In genomic region chr17:72043001-72043666, GRCm38 (mm10) we compare ENCODE assay signal across 8 mouse cellular contexts.
DNase-seq lines count a peak whose midpoint lies in the region; ATAC-seq and TF ChIP-seq lines count a peak whose summit lies in the region.

No protein-coding gene starts in this region.

- ATAC-seq in cerebellum, adult (ENCODE audit: insufficient number of reproducible peaks, low FRiP score, low TSS enrichment), result peak; percentile 84
- ATAC-seq in intestine, embryonic 16.5 days, result no peak

- no peak overlapping the region for H3K4me3 ChIP-seq in kidney, adult 2 months (ENCODE audit: insufficient read depth, low read depth, low read length)
- no peak overlapping the region for H3K4me3 ChIP-seq in intestine, embryonic 16.5 days (ENCODE audit: low read length)

- H3K27ac ChIP-seq in kidney, adult 2 months (ENCODE audit: insufficient read depth, low read depth, low read length), result no peak overlapping the region
- no peak overlapping the region for H3K27ac ChIP-seq in intestine, embryonic 16.5 days (ENCODE audit: low read length)

- H3K36me3 ChIP-seq in kidney, adult 2 months (ENCODE audit: control insufficient read depth, insufficient read depth, low read length), result no peaks in the 10 kb centered on the region
- H3K36me3 ChIP-seq in intestine, embryonic 16.5 days (ENCODE audit: control insufficient read depth, insufficient read depth, low read length), result no peaks in the 10 kb centered on the region

- no peaks in the 10 kb centered on the region for H3K9me3 ChIP-seq in intestine, embryonic 16.5 days (ENCODE audit: control insufficient read depth, low read length)

- no peaks in the 10 kb centered on the region; the same call in 1 of the 2 replicates for H3K27me3 ChIP-seq in kidney, adult 2 months (replicated peaks; ENCODE audit: control insufficient read depth, insufficient read depth, low read length)
- no peaks in the 10 kb centered on the region for H3K27me3 ChIP-seq in intestine, embryonic 16.5 days (replicated peaks; ENCODE audit: control insufficient read depth, insufficient read depth, low read length)

- peaks cover 6% of the 10 kb centered on the region; the same call in 1 of the 2 replicates for H3K4me1 ChIP-seq in kidney, adult 2 months (ENCODE audit: control insufficient read depth, insufficient read depth, low read length)
- H3K4me1 ChIP-seq in intestine, embryonic 16.5 days (ENCODE audit: control insufficient read depth, insufficient read depth, low read length), result no peaks in the 10 kb centered on the region

- WGBS in kidney, adult 2 months, result 24% methylated on average over 9 of the region's 9 CpGs
- WGBS in intestine, embryonic 16.5 days, result 57% methylated on average over 9 of the region's 9 CpGs

- no peak for TF ChIP-seq POLR2A in kidney, adult 2 months (IDR thresholded peaks at IDR 0.05; ENCODE audit: low read depth, low read length)

- no peak overlapping the region for H3K9ac ChIP-seq in intestine, embryonic 16.5 days (ENCODE audit: low read depth, low read length)

- H3K4me2 ChIP-seq in intestine, embryonic 16.5 days (ENCODE audit: low read depth, low read length), result no peak overlapping the region

- peak; percentile 73 for DNase-seq in 3134 (ENCODE audit: extremely low read depth, insufficient read length, low spot score)
- peak; percentile 43 to 55 for DNase-seq in frontal cortex, postnatal 25 days (ENCODE audit: low spot score in 2 of 2)
- peak; percentile 91 for DNase-seq in kidney, adult 2 months
- DNase-seq in left cerebral cortex, adult 9 months (ENCODE audit: low spot score in 2 of 2), result peak; percentile 40 to 90
- peak; percentile 7 for DNase-seq in ovary, postnatal 36 days (ENCODE audit: low spot score)
- DNase-seq in thymus, postnatal 10 days (ENCODE audit: low spot score in 2 of 2), result no peak

- TF ChIP-seq CTCF in kidney, adult 2 months (conservative IDR thresholded peaks at IDR 0.05; ENCODE audit: insufficient read depth, insufficient read length, low read depth, low read length), result no peak

Comparison
In these comparisons a context has a peak if more than half of its experiments do, and no peak if none do; other contexts are left out.
1. DNase-seq: peak in 3134 (single experiment), frontal cortex, postnatal 25 days (2 of 2), kidney, adult 2 months (single experiment), left cerebral cortex, adult 9 months (2 of 2) and ovary, postnatal 36 days (single experiment); none in thymus, postnatal 10 days (0 of 2).